Mouse (Mus musculus): ENCODE measurements around the gene Zfp773.
"Not testable (repeated sequence)": the region's sequence is repeated elsewhere in the genome, so short reads cannot be mapped to it uniquely, and the experiment has no call there.

Gene Zfp773

DNA sequence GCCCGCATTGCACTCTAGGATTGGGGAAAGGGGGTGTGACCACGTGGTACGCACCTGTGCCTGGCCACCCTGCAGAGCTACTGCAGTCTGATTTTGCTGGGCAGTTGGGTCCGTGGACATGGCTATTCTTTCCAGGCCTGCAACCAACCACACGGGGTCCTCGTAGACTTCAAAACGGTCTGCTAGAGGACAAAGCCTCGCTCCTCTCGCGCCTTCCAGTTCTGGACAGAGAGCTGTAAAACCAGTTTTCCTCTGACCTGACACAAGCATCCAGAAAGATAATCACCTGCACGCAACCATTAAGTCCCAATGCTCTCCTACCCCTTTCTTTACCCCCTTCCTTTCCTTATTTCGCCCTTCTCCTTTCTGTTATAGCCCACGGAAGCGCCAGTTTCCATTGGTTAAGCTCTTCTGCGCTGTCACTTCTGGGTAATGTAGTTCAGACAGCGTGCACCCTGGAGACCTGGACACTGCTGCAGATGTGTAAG is at the start of gene Zfp773:
Zfp773 (minus strand) TSS at position 377 of the 488 bp plus-strand sequence.
- DNase-seq (ENCODE audit: low spot score) = peak; percentile 35

DNA sequence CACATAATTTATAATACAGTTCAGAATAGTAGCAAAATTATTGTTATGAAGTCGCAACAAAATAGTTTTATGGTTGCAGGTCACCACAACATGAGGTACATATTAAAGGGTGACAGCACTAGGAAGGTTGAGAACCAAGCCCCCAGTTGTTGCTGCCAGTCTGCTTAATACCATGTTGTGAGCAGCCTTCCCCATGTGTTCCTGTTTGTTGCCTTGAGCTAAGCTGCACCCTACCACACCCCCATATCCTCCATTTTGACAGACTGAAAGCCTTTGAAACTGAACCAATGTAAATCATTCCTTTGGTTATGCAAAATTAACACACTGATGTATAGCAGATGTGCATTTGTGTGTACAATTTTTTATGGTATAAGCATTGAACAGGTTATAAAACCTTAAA is 49.3 kb upstream of the Zfp773 start:
- no peak for DNase-seq (ENCODE audit: low spot score)

GRCm38 (mm10) chr7:7171227-7172147 is 34.9 kb upstream of the Zfp773 start, which contains the start of gene Zfp418:
Gene Zfp418 (plus strand): TSS chr7:7171330.
- peak; percentile 18 for DNase-seq (ENCODE audit: low spot score)

DNA sequence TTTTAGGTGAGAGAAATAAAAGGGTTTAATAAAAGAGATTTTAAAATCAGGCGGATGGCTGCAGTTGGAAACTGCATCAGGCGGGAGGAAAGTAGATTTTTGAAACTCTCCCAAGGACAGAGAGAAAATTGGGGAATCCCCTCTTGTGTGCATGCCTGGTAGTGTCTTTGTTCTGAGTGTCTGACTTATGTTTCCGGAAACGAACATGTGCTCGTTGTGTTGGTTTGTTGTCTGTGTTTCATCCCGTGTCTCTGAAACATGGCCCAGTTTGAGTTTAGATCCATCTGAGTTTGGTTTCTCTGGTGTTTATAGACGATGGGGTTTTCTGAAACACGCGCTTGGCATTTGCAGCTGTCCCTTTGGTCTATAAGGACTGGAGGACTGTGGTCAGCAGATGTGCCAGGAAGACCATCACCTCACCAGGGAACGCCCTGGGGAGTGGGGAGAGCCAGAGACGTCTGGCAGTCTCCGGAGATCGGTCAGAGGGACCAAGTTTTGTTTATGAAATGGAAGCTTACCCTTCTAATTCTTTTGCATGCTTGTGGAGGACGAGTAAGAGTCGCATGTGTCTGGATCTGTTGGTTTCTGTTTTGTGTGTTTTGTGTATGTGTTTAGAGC is 9.5 kb upstream of the Zfp773 start:
- DNase-seq (ENCODE audit: low spot score) = no peak

DNA sequence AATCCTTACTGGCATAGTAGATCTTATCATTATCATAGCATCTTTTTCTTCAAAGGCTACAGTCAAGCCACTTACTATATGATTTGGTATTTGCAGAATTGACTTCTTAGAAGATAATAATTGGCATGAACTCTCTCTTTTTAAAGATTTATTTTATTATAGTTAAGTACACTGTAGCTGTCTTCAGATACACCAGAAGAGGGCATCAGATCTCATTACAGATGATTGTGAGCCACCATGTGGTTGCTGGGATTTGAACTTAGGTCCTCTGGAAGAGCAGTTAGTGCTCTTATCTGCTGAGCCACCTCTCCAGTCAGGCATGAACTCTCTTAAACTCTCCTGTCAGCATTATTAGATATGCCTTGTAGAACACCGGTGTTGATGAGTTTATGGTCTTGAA is 7.7 kb upstream of the Zfp773 start:
- DNase-seq (ENCODE audit: low spot score) = no peak

- no peak for DNase-seq (ENCODE audit: low spot score)
These were observed 3.8 kb downstream of the Zfp773 start for GRCm38 (mm10) chr7:7132751-7133150.

- not testable (repeated sequence) for DNase-seq (ENCODE audit: low spot score)
These were observed 5.9 kb downstream of the Zfp773 start for GRCm38 (mm10) chr7:7130491-7131124.

DNA sequence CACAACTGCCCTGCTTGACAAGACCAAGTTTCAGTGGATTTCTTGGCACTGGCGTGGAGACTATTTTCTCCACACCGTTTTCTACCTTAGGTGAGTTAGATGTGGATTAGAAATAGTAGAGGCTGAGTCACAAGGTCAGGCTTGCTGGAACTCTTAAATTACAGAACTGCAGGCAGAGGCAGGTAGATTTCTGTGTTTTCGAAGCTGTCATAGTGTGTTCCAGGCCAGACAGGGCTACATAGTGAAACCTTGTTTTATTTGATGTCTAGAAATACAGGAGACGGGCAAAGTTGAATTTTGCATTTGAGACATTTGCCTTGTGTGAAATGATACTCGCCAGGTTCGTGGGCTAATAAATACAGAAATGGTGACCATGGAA is 15.0 kb downstream of the Zfp773 start:
- no peak for DNase-seq (ENCODE audit: low spot score)

DNA sequence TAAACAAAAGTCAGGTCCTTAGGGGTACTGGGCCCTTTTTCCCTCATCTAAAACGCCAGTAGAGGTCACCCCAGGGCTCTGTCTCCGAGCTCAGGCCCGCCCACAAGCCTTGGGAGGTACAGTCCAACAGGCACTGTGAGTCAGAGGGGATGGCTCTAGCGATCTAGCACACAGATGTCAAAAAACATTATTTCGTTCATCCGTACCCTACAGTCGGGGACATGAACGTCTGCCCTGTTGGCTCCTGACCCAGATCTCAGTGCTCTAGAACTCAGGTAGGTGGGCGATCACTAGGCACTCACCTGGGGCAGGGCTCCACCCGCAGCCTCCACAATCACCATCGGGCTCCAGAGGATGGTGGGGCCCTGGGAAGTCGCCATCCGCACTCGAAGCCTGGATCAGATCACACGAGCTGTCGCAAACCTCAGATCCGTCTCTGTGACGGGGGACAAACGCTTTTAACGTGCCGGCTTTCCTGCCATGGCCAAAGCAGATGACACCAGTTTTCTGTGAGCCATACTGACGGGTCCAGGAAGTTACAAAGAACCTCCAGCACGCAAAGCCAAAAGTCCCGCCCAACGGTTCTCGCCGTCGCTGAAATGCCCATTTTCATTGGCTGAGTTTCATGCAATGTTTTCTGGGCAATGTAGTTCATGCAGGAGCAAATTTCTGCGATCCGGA is 15.5 kb downstream of the Zfp773 start, which contains the start of gene Zfp954:
Zfp954 (minus strand) TSS at position 568 of the 681 bp plus-strand sequence.
- peak; percentile 64 for DNase-seq (ENCODE audit: low spot score)

DNA sequence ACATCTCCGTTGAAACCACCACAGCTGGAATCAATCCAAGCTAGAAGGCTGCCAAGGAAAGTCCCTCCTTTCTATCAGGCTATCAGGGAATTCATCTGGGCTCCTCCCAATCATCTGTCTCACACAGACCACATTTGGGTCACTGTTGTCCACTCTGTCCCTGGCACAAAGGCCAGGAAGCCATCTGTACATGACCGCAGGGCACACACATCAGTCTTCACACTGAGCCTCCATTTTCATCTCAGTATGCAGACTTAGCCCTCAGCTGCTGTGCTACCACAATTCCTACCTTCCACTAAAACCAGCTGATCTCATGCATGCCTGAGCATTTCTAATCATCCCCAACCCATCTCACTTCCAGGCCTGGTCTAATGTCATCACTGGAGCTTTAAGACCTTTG is 18.1 kb downstream of the Zfp773 start:
- DNase-seq (ENCODE audit: low spot score) = no peak

DNA sequence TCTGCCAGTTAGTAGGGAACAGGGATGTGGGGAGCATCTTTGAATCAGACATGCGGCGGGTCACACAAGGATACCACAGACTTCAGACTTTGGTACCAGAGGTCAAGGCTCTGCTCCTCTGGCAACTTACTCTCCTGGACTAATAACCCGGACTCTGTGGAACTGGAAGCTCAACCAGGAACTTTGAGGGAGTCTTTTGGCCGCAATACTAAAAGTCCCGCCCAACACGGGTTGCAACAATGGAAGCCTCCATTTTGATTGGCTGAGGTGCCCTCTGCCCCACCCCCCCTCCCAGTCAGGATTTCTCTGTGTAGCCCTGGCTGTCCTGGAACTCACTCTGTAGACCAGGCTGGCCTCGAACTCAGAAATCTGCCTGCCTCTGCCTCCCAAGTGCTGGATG is 28.1 kb downstream of the Zfp773 start:
- DNase-seq (ENCODE audit: low spot score) = no peak
